Mouse (Mus musculus): ENCODE measurements around the gene Psph.

GRCm38 (mm10) chr5:129759929-129760480 is 27.2 kb downstream of the Psph start:
- TF ChIP-seq CTCF (IDR thresholded peaks at IDR 0.05; ENCODE audit: extremely low read depth, insufficient read depth, insufficient read length, insufficient replicate concordance) = no peak
- no peak for TF ChIP-seq POLR2A (IDR thresholded peaks at IDR 0.05; ENCODE audit: low read depth, low read length)
